Mouse (Mus musculus) naive thymus-derived CD4-positive, alpha-beta T cell, adult 2 months (primary cell): Measurements from ENCODE around the gene Rps21.

Source experiments
- DNase-seq: peaks from one replicate; pipeline ENCODE4 v3.0.0-alpha.2; 2011; ENCODE audit warnings: low read depth

Rps21 gene

GRCm38 (mm10) chr2:180257001-180257521, at the start of gene Rps21:
TSS of gene Rps21 (plus strand) at chr2:180257377.
- peak; percentile 98 for DNase-seq

GRCm38 (mm10) chr2:180207840-180208239, 49.3 kb upstream of the Rps21 start:
- DNase-seq = peak; percentile 29

GRCm38 (mm10) chr2:180208976-180209375, 48.2 kb upstream of the Rps21 start:
- DNase-seq = no peak

DNA sequence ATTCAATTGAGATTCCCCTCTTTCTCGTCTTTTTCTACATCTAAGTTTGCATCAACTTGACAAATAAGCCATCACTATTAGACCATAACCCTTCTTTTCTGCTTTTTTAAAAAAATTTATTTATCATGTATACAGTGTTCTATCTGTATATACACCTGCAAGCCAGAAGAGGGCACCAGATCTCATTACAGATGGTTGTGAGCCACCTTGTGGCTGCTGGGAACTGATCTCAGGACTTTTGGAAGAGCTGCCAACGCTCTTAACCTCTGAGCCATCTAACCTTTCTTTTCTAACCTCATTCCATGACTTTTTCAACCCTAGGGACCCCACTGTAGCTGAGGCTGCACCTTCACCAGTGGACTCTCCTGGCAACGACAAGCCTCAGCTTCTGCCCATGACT, 44.9 kb upstream of the Rps21 start:
- no peak for DNase-seq

GRCm38 (mm10) chr2:180214352-180214978, 42.7 kb upstream of the Rps21 start:
- no peak for DNase-seq

DNA sequence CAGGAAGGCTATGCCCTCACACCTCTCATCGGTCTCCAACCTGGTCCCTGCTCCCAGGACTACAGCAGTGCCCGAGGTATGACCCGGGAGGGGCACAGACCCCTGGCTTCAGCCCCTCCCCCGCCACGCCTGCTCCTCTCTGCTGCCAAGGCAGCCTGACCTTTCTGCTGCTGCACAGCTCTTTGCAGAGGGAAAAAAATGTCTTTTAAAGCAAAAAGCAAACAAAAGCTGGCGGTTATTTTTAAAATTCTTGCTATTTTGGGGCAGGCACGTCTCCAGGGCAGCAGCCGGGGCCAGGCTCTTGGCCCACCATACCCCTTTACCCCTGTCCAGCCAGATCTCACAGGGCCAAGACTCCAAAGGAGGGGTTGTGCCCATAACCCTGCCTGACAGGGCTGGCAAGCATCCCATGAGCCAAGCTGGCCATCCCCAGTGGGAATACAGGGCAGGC, 42.1 kb upstream of the Rps21 start:
- DNase-seq = no peak

GRCm38 (mm10) chr2:180215951-180216350, 41.2 kb upstream of the Rps21 start:
- no peak for DNase-seq

DNA sequence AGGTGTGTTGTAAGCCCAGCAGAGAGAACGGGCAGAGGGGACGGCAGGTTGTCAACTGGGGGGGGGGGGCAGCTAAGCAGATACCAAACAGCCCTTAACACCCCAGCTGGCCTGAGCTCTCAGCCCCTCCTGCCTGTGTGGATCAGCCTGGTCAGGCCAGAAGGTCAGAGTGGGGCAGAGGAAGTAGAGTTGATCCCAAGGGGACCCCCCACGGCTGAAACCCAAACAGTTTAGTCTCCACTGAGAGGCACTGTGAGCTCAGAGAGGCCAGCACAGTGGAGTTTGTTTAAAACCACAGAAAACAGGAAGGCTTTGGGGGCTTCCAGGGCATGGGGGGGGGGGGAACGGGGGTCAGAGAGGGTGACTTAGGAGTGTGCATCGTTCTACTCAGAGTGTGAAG, 40.3 kb upstream of the Rps21 start:
- no peak for DNase-seq

- DNase-seq = no peak
Measured at GRCm38 (mm10) chr2:180217587-180217986, 39.6 kb upstream of the Rps21 start.

GRCm38 (mm10) chr2:180218241-180218640, 38.9 kb upstream of the Rps21 start:
- DNase-seq = no peak

GRCm38 (mm10) chr2:180218677-180219076, 38.5 kb upstream of the Rps21 start:
- DNase-seq = no peak

DNA sequence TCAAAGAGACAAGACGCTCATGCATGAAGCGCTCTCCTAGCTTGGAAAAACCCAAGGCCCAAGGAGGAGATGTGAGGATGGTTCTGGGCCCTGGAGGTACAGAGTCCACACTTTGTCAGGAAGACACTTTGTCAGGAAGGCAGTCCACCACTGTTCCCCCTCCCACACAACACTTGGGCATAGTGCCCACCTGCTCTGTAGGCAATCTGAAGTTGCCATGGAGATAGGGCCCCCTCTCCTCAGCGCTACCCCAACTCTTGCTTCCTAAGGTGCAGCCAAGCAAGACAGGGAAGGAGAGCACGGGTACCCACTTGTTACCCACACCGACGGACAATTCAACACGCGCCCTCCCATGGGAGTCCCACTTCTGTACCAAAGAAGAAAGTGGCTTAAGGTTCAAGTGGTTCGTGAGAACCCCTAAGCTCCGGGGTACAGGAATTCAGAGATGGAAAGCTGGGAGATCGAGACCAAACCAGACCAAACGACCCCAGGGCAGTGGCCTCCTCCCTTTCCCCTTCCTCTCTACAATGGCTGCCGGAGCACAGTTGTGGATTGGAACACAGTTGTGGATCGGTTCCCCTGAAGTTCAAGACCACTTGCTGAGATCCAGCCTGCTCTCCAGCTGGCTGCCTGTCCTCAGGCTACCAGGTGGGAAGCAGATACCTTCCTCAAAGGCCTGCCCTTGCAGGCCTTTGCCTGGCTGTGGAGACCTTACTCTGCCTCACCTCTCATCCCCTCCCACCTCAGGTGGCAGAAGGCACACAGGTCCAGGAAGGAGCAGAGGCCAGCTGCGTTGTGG, 37.8 kb upstream of the Rps21 start:
- DNase-seq = no peak

GRCm38 (mm10) chr2:180220165-180220564, 37.0 kb upstream of the Rps21 start:
- DNase-seq = no peak

GRCm38 (mm10) chr2:180221051-180221450, 36.1 kb upstream of the Rps21 start:
- DNase-seq = no peak

GRCm38 (mm10) chr2:180222250-180222649, 34.9 kb upstream of the Rps21 start:
- no peak for DNase-seq

- no peak for DNase-seq
Measured at GRCm38 (mm10) chr2:180224647-180225043, 32.5 kb upstream of the Rps21 start.

- no peak for DNase-seq
Measured at GRCm38 (mm10) chr2:180225044-180225761, 32.0 kb upstream of the Rps21 start.

DNA sequence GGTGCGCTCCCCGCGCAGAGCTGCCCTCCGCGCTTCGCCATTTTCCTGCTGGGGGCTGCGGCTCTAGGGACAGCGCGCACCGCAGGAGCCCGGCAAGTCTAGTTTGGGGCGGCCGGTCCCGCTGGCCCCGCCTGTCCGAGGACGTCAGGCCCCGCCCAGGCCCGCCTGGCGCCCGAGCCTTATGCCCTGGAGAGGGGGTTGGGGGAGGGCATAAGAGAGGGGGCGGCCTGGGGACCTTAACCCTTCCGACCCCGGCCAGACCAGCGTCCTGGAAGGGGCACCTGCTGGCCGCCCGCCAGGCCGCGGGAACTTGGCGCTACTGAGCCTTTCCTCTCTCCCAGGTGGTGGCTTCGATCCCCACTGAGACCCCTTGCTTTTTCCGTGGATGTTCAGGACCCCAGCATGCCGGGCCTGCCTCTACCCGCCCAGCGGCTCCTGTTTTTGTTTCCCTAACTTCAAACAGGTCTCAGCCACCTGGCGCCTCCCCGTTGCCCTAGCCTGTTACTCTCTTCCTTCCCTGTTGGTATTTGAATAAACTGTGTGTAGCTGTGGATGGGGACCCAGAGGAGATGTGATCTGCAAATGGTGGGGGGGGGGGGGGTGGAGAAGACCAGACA, 31.3 kb upstream of the Rps21 start, which contains the start of gene Lama5:
TSS of gene Lama5 (minus strand) at position 98 of the 617 bp plus-strand sequence.
- DNase-seq = no peak

DNA sequence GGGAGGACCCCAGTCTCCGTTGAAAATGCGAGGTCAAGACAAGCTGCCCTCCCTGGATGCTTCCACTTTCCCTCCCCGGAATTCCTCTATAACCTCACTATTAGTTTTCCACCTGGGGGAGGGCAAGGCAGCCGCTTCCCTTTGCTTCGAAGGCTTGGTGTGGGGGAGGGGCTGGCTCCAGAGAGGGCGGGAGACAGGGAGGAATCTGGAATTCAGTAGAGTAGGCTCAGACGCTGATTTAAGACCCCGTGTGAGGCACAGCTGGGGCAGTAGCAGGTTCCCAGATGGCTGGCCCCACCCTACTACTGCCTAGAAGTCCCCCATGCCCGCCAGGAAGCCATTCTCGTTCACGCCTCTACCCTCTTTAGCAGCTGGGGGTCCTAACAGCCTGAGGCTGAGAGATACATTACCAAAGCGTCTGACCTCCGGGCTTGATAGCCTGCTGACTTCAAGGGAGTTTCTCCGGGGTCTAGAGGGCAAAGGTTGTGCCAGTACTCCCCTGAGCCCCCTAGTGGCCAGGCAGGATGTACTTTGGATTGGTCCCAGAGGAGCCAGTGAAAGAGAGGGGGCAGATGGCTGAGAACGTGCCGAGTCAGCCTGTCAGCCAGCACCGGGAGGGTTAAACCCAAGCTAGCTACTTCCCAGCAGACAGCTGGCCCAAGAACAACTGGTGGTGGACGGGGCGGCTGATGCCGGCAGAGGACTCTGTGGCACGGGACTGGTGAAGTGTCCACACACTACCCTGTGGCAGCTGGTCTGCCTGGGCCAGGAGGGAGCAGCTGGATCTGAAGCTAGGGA, 29.7 kb upstream of the Rps21 start:
- peak; percentile 51 for DNase-seq

GRCm38 (mm10) chr2:180228060-180228458, 29.1 kb upstream of the Rps21 start:
- DNase-seq = no peak

DNA sequence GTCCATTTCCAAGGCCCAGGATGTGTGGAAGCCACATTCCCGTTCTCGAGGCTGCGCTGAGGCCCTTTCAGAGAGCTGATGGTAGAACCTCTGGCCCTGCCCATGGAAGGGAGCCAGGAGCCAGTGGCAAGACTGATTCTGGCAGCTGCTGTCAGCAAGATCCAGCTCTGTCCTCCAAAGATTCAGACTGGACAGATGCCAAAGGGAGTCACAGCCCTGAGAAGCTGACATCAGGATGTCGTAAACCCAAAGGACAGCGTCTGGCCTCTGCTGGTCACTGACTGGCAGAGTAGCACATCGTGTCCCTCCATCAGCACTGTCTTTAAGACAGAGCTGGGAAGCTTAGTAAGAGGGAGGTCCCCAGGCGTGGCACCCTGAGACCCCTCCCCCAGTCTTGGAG, 28.6 kb upstream of the Rps21 start:
- DNase-seq = no peak
